ENCODE assay signal across 8 mouse cellular contexts in genomic region chr14:76149531-76150179, GRCm38 (mm10). TPM values are rescaled to one million over a fixed set of nuclear protein-coding genes. Genes with fewer than 3 reads are reported as not detected.
A peak's percentile ranks its signal among the peaks of the same experiment; 100 is the strongest.
DNase-seq lines count a peak whose midpoint lies in the region; ATAC-seq lines count a peak whose summit lies in the region.

No protein-coding gene starts in this region.

- DNase-seq in 416B (ENCODE audit: low read depth) (peak; percentile 23), MN1 (ENCODE audit: low spot score) (peak; percentile 81)
- DNase-seq in cerebellum, postnatal 25 days = peak; percentile 55 to 76
- DNase-seq in gastrocnemius, postnatal 4 days (ENCODE audit: low spot score in 2 of 2) = peak; percentile 27 to 80
- DNase-seq in layer of hippocampus, postnatal 36 days = no peak

- H3K4me3 ChIP-seq in intestine, embryonic 16.5 days (ENCODE audit: low read length) = peak overlapping the region; percentile 40
- H3K4me3 ChIP-seq in liver, embryonic 15.5 days (replicated peaks) = peak overlapping the region; percentile 26
- H3K4me3 ChIP-seq in stomach, embryonic 15.5 days (replicated peaks) = peak overlapping the region; percentile 22; the same call in 1 of the 2 replicates

- H3K9ac ChIP-seq in intestine, embryonic 16.5 days (ENCODE audit: low read depth, low read length) = peak overlapping the region; percentile 47
- no peak overlapping the region for H3K9ac ChIP-seq in liver, embryonic 15.5 days
- H3K9ac ChIP-seq in stomach, embryonic 15.5 days = no peak overlapping the region

- peak overlapping the region; percentile 30 for H3K27ac ChIP-seq in intestine, embryonic 16.5 days (ENCODE audit: low read length)
- no peak overlapping the region for H3K27ac ChIP-seq in liver, embryonic 15.5 days (replicated peaks)
- H3K27ac ChIP-seq in stomach, embryonic 15.5 days = peak overlapping the region; percentile 77

- no peaks in the 10 kb centered on the region for H3K27me3 ChIP-seq in intestine, embryonic 16.5 days (replicated peaks; ENCODE audit: control insufficient read depth, insufficient read depth, low read length)
- peaks cover 4% of the 10 kb centered on the region for H3K27me3 ChIP-seq in liver, embryonic 15.5 days
- H3K27me3 ChIP-seq in stomach, embryonic 15.5 days (replicated peaks) = no peaks in the 10 kb centered on the region

- H3K4me2 ChIP-seq in intestine, embryonic 16.5 days (ENCODE audit: low read depth, low read length) = peak overlapping the region; percentile 36
- H3K4me2 ChIP-seq in liver, embryonic 15.5 days = peak overlapping the region; percentile 55
- H3K4me2 ChIP-seq in stomach, embryonic 15.5 days = peak overlapping the region; percentile 39

- peak; percentile 73 for ATAC-seq in intestine, embryonic 16.5 days
- ATAC-seq in liver, embryonic 15.5 days (ENCODE audit: insufficient read depth) = no peak
- peak; percentile 71 for ATAC-seq in stomach, embryonic 15.5 days (ENCODE audit: insufficient read depth, low FRiP score, low read depth)

- H3K4me1 ChIP-seq in intestine, embryonic 16.5 days (ENCODE audit: control insufficient read depth, insufficient read depth, low read length) = peaks cover 8% of the 10 kb centered on the region; the same call in 1 of the 2 replicates
- H3K4me1 ChIP-seq in liver, embryonic 15.5 days (replicated peaks) = peaks cover 54% of the 10 kb centered on the region
- H3K4me1 ChIP-seq in stomach, embryonic 15.5 days = peaks cover 14% of the 10 kb centered on the region

- H3K36me3 ChIP-seq in intestine, embryonic 16.5 days (ENCODE audit: control insufficient read depth, insufficient read depth, low read length) = no peaks in the 10 kb centered on the region
- no peaks in the 10 kb centered on the region for H3K36me3 ChIP-seq in liver, embryonic 15.5 days (replicated peaks)
- H3K36me3 ChIP-seq in stomach, embryonic 15.5 days = no peaks in the 10 kb centered on the region

- 19% methylated on average over 13 of the region's 13 CpGs for WGBS in intestine, embryonic 16.5 days
- WGBS in liver, embryonic 15.5 days (ENCODE audit: insufficient replicate concordance) = 12% methylated on average over 13 of the region's 13 CpGs
- 24% methylated on average over 13 of the region's 13 CpGs for WGBS in stomach, embryonic 15.5 days

- no peaks in the 10 kb centered on the region for H3K9me3 ChIP-seq in intestine, embryonic 16.5 days (ENCODE audit: control insufficient read depth, low read length)
- H3K9me3 ChIP-seq in liver, embryonic 15.5 days (replicated peaks) = no peaks in the 10 kb centered on the region
- H3K9me3 ChIP-seq in stomach, embryonic 15.5 days = no peaks in the 10 kb centered on the region

RNA-seq across cellular contexts. Expression of gene Nufip1, which starts 39.0 kb away (rescaled TPM):
- total RNA-seq in gastrocnemius, postnatal 4 days (2021) = 1 to 10 TPM; 6.3 TPM
- 13.6 and 15.0 TPM in 2 replicates for polyA plus RNA-seq in intestine, embryonic 16.5 days (2015; fragmentation: Nextera tagmentation; extraction: Ambion mirVana)
- 4.9 and 5.3 TPM in 2 replicates for polyA plus RNA-seq in liver, embryonic 15.5 days (2015; fragmentation: Nextera tagmentation; extraction: Ambion mirVana)
- 13.9 and 14.7 TPM in 2 replicates for polyA plus RNA-seq in stomach, embryonic 15.5 days (2015; fragmentation: Nextera tagmentation; extraction: Ambion mirVana)
- total RNA-seq in layer of hippocampus, postnatal 36 days (2021) = 1 to 10 TPM; 8.1 to 9.1 TPM

RNA-seq across cellular contexts. Expression of gene Gpalpp1, which starts 39.1 kb away (rescaled TPM):
- total RNA-seq in gastrocnemius, postnatal 4 days (2021) = 10 to 100 TPM in 1 of 2 experiments, 1 to 10 TPM in 1; 9.0 to 10.4 TPM
- polyA plus RNA-seq in intestine, embryonic 16.5 days (2015; fragmentation: Nextera tagmentation; extraction: Ambion mirVana) = 9.0 and 9.8 TPM in 2 replicates
- polyA plus RNA-seq in liver, embryonic 15.5 days (2015; fragmentation: Nextera tagmentation; extraction: Ambion mirVana) = 4.6 and 4.7 TPM in 2 replicates
- 10.0 and 11.2 TPM in 2 replicates for polyA plus RNA-seq in stomach, embryonic 15.5 days (2015; fragmentation: Nextera tagmentation; extraction: Ambion mirVana)
- 10 to 100 TPM; 24.3 to 24.6 TPM for total RNA-seq in layer of hippocampus, postnatal 36 days (2021)

Comparison
In these comparisons a context has a peak if more than half of its experiments do, and no peak if none do; other contexts are left out.
1. DNase-seq: peak in 416B (single experiment), MN1 (single experiment), cerebellum, postnatal 25 days (2 of 2) and gastrocnemius, postnatal 4 days (2 of 2); none in layer of hippocampus, postnatal 36 days (0 of 2).
2. Peak in every context shown above with its lines, with median percentiles within 50 percentile points of each other: H3K4me2 ChIP-seq and H3K4me3 ChIP-seq.